Mouse (Mus musculus) stomach, embryonic 14.5 days (tissue): ENCODE measurements at regions not wholly inside any gene's neighbourhood (a gene's known extent, or its start where the extent isn't known, plus 50 kb on each side); places are given as distances from the start of the nearest gene placed in this dataset.

Experiments used
- ATAC-seq: fragments of 200-750 bp; cut with Nextera tagmentation; 2 replicates; pipeline ENCODE4 v1.8.0; 2017; ENCODE audit warnings: low read depth, moderate TSS enrichment; ENCODE audit not compliant: insufficient number of reproducible peaks, insufficient read depth, low FRiP score
- H3K27ac ChIP-seq: fragments of 300-500 bp; sonication (generic); 2 replicates; pipeline ENCODE4 v1.5.1; 2014; ENCODE audit warnings: mild to moderate bottlenecking, low read length, moderate library complexity, mixed read lengths
- H3K27me3 ChIP-seq: fragments of 300-500 bp; sonication (generic); 2 replicates; pipeline ENCODE4 v1.6.1; 2014; ENCODE audit warnings: low read length, control low read depth, mixed read lengths; ENCODE audit not compliant: control insufficient read depth, insufficient read depth
- H3K36me3 ChIP-seq: fragments of 300-500 bp; sonication (generic); 2 replicates; pipeline ENCODE4 v1.6.1; 2014; ENCODE audit warnings: mild to moderate bottlenecking, control low read depth, low read length, moderate library complexity, mixed read lengths; ENCODE audit not compliant: control insufficient read depth, insufficient read depth
- H3K4me1 ChIP-seq: fragments of 300-500 bp; sonication (generic); 2 replicates; pipeline ENCODE4 v1.6.1; 2014; ENCODE audit warnings: low read length, control low read depth, mixed read lengths; ENCODE audit not compliant: control insufficient read depth, insufficient read depth
- H3K4me2 ChIP-seq: fragments of 300-500 bp; sonication (generic); replicated peaks from 2 replicates; pipeline ENCODE4 v1.6.1; 2014; ENCODE audit warnings: low read depth, low read length, control low read depth
- H3K4me3 ChIP-seq: fragments of 300-500 bp; sonication (generic); 2 replicates; pipeline ENCODE4 v1.5.1; 2014; ENCODE audit warnings: low read depth, low read length, control low read depth
- H3K9ac ChIP-seq: fragments of 300-500 bp; sonication (generic); replicated peaks from 2 replicates; pipeline ENCODE4 v1.6.1; 2014; ENCODE audit warnings: low read depth, mild to moderate bottlenecking, control low read depth, low read length, moderate library complexity, mixed read lengths
- H3K9me3 ChIP-seq: fragments of 300-500 bp; sonication (generic); 2 replicates; pipeline ENCODE4 v1.6.1; 2016; ENCODE audit warnings: low read depth, low read length, control low read depth; ENCODE audit not compliant: control insufficient read depth
- WGBS: fragments of 180-500 bp; shearing (Covaris S2); extraction: QIAGEN DNeasy Blood & Tissue Kit; methylation state at CpG from one replicate; pipeline ENCODE4 v1.1.7; 2014; 5-methylcytosine and 5-hydroxymethylcytosine counted together

DNA sequence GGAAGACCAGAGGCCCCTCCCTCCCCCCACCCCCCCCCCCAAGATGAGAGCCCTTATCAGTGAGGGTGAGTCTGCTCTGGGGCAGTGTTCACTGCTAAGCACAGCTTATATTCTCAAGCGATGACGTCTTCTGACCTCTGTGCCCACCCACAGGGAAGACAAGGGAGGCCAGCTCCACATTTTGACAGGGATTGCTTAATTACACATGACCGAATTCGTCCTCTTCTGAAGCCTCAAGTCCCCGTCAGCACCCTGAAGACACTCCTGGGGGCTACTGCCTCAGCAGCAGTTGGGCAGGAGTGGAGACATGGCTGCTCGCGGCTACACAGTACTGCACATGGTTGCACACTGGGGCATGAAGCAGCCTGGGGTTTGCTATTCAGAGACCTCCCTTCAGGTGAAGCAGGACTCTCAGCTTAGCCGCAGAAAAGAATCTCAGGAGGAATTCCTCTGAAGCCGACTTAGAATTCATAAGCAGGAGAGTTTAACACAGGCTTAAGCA, 282.1 kb downstream of the Cdh26 start:
- Histone ChIP-seq H3K27ac (no peak overlapping the region), H3K27me3 (no peaks in the 10 kb centered on the region), H3K9ac (no peak overlapping the region), H3K4me3 (no peak overlapping the region), H3K4me2 (no peak overlapping the region), H3K9me3 (no peaks in the 10 kb centered on the region), H3K36me3 (no peaks in the 10 kb centered on the region), H3K4me1 (0 out of 2 replicates have a peak, but pooled peaks cover 9% of the 10 kb centered on the region)
- no peak for ATAC-seq
- 53% methylated on average over 9 of the region's 9 CpGs for WGBS

DNA sequence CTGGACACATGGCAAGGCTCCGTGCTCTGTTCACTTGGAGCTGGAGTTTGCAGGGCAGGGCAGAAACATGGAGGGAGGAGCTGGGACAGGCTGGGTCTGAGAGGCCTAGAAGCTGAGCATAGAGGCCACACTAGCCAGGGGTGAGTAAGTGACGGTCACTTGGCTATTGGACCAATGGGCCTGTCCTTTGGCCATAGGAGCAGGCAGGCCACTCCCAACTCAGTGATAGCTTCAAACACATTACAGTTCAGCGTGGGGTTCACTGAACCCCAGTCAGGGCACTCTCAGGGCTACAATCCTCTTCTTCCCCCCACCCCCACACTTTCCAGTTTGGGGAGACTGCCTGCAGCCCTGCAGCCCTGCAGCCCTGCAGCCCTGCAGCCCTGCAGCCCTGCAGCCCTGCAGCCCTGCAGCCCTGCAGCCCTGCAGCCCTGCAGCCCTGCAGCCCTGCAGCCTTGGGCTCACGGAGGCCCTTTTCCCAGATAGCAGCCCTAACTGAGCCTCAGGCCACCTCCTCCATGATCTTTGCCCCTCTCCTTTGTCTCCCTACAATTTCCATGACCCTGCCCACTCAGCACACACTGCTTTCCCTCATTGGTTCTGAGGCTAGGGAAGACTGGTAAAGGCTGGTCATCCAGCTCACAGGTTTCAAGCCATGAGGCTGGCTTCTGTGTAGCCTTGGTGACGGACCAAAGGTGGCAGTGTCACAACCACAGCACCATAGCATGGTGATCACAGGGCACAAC, 285.3 kb downstream of the Cdh26 start:
- WGBS: 75% methylated on average over 5 of the region's 5 CpGs
- Histone ChIP-seq H3K9ac (no peak overlapping the region), H3K27ac (no peak overlapping the region), H3K9me3 (no peaks in the 10 kb centered on the region), H3K4me2 (no peak overlapping the region), H3K4me3 (no peak overlapping the region), H3K27me3 (no peaks in the 10 kb centered on the region), H3K36me3 (no peaks in the 10 kb centered on the region), H3K4me1 (0 out of 2 replicates have a peak, but pooled peaks cover 3% of the 10 kb centered on the region)
- ATAC-seq: no peak

DNA sequence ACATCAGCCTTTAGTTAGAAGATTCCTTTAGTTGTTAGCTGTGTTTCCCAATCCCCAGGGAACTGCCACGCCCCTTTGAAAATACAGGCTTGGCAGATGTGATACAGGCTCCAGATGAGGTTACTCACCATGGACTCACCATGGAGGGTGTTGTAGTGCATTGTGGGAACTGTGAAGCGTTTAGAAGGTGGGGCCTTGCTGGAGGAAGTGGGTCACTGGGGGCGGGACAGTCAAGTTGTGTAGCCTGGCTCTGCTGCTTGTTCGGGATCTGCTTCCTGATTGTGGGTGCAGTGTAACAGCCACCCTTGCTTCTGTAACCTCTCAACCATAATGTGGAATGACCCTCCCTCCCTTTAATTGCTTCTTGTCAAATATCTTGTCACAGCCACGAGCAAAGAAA, 287.7 kb downstream of the Cdh26 start:
- H3K9me3 ChIP-seq: no peaks in the 10 kb centered on the region
- 0 out of 2 replicates have a peak, but pooled peaks cover 3% of the 10 kb centered on the region for H3K4me1 ChIP-seq
- H3K27ac ChIP-seq: no peak overlapping the region
- ATAC-seq: no peak
- no peaks in the 10 kb centered on the region for H3K36me3 ChIP-seq
- no peak overlapping the region for H3K4me2 ChIP-seq
- H3K27me3 ChIP-seq: no peaks in the 10 kb centered on the region
- H3K9ac ChIP-seq: no peak overlapping the region
- WGBS: 79% methylated on average over 5 of the region's 5 CpGs
- H3K4me3 ChIP-seq: no peak overlapping the region

DNA sequence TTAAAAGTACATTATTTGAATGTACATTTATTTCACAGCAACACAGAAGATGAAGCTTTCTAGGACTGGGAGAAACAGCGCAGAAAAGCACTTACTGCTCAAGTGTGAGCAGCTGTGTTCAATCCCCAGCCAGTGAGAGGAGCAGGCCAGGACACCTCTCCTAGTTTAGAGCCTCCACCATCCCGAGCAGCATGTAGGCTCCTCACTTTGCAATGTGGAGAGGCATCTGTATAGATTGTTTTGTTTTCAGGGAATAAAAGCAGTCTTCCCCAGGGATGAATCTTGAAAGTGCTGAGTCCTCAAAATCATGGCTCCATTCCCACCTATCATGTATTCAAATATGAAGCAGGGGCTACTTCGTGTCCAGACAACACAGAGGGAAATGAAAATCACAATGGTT, 293.1 kb downstream of the Cdh26 start:
- ATAC-seq: peak; percentile 43; the same call in 1 of the 2 replicates
- H3K27ac ChIP-seq: no peak overlapping the region
- no peaks in the 10 kb centered on the region for H3K9me3 ChIP-seq
- no peak overlapping the region for H3K4me3 ChIP-seq
- H3K36me3 ChIP-seq: no peaks in the 10 kb centered on the region
- H3K4me1 ChIP-seq: peaks cover 7% of the 10 kb centered on the region
- no peaks in the 10 kb centered on the region for H3K27me3 ChIP-seq
- H3K4me2 ChIP-seq: no peak overlapping the region
- no peak overlapping the region for H3K9ac ChIP-seq
- 25% methylated on average over 3 of the region's 3 CpGs for WGBS

DNA sequence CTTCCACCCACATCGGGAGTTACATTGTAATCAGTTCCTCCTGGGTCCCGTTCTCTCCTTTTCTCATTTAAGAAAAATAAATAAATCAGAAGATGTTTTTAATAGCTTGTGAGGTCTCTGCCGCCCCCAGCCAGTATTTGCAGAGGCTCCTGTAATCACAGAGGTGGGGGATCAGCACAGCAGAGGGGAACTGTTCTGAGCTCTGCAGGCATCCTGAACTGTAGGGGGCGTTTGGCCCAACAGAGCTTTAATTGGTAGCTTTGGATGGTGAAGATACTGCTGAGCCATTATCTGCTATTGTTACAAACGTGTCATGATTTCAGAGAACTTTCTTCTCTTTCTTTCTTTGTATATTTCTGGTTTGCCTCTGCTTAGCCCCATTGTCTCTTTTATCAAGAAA, 293.9 kb downstream of the Cdh26 start:
- H3K27me3 ChIP-seq: no peaks in the 10 kb centered on the region
- H3K4me3 ChIP-seq: no peak overlapping the region
- no peak overlapping the region for H3K27ac ChIP-seq
- ATAC-seq: no peak
- H3K36me3 ChIP-seq: no peaks in the 10 kb centered on the region
- H3K4me2 ChIP-seq: no peak overlapping the region
- WGBS: 7% methylated on average over 5 of the region's 5 CpGs
- no peak overlapping the region for H3K9ac ChIP-seq
- peaks cover 9% of the 10 kb centered on the region for H3K4me1 ChIP-seq
- no peaks in the 10 kb centered on the region for H3K9me3 ChIP-seq

DNA sequence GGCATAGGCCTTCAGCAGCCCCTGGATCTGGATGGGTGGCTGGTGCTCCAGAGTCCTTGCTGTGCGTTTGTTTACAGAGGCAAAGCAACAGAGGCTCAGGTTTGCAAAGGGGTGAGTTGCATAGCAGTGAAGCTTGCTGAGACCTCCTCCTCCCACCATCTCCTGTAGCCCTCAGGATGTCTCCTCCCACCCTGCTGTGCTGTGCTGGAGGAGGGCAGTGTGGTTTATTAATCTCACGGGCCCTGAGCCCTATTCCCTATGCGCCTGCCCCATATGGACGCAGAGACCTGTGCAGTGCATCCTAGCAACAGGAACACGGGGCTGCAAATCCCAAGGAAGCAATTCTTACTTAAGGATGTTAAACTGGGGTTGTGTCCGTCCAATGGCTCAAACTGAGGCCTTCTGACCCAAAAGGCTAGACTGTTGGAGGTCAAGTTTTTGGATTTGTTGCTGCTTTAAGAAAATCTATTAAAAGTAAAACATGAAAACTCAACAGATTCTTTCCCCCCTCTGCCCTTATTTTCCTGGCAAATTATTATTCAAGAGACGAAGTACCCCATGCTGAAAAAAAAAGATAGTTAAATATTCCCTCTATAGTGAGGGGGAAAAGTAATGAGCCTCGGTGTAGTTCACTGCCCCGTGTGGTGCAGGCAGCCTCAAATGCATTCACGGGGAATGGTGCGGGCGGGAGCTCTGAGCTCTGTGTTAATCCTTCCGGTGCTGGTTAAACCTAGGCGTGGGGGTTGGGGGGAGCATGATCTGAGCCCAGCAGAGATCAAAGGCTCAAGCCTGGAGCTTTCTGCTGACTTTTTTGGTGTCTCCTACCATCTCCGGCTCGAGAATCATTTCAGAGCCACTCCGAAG, 297.8 kb downstream of the Cdh26 start:
- H3K36me3 ChIP-seq: no peaks in the 10 kb centered on the region
- 5% methylated on average over 17 of the region's 17 CpGs for WGBS
- no peak overlapping the region for H3K27ac ChIP-seq
- H3K4me1 ChIP-seq: peaks cover 9% of the 10 kb centered on the region
- no peak overlapping the region for H3K9ac ChIP-seq
- H3K4me3 ChIP-seq: no peak overlapping the region
- H3K9me3 ChIP-seq: no peaks in the 10 kb centered on the region
- no peak for ATAC-seq
- no peak overlapping the region; the same call in 1 of the 2 replicates for H3K4me2 ChIP-seq
- no peaks in the 10 kb centered on the region for H3K27me3 ChIP-seq

DNA sequence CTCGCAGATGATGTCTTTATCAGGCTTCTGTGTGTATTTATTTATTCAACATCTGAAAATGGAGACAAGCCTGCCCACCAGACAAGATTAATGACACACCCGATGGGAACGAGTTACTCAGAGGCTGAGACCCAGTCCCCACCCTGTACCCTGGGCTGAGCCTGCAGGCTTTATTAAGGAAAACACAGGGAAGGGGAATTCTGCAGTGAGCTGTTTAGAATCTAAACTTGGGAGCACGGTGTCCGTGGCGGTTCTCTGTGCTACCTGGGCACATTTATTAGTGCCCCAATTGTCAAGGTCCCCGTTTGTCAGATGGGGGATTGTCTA, 298.4 kb downstream of the Cdh26 start:
- H3K27me3 ChIP-seq: no peaks in the 10 kb centered on the region
- WGBS: under 1% methylated on average over 7 of the region's 7 CpGs
- no peak overlapping the region for H3K27ac ChIP-seq
- no peaks in the 10 kb centered on the region for H3K9me3 ChIP-seq
- H3K4me1 ChIP-seq: peaks cover 9% of the 10 kb centered on the region
- no peak overlapping the region for H3K4me3 ChIP-seq
- H3K4me2 ChIP-seq: no peak overlapping the region; the same call in 1 of the 2 replicates
- no peak overlapping the region for H3K9ac ChIP-seq
- H3K36me3 ChIP-seq: no peaks in the 10 kb centered on the region
- no peak for ATAC-seq

DNA sequence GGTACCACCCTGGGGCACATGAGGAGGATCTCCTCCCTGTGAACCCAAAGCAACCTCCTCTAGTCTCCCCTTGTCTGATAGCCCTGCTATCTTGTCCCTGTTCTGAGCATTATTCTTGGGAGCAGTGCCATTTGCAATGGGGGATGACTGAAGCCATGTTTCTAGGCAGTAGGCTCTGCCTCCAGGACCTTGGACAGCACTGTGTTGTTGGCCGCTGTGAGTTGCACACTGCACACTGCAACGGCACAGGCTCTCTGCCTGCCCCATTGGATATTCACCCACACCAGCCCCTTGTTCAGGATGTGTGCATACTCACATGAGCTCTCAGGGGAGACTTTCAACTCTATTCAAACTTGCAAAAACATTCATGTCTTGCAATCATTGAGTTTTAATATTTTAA, 304.8 kb downstream of the Cdh26 start:
- no peak for ATAC-seq
- 2% methylated on average over 2 of the region's 2 CpGs for WGBS
- no peak overlapping the region for H3K4me2 ChIP-seq
- H3K27me3 ChIP-seq: no peaks in the 10 kb centered on the region
- no peaks in the 10 kb centered on the region for H3K4me1 ChIP-seq
- no peak overlapping the region for H3K9ac ChIP-seq
- H3K9me3 ChIP-seq: no peaks in the 10 kb centered on the region
- H3K36me3 ChIP-seq: no peaks in the 10 kb centered on the region
- no peak overlapping the region for H3K27ac ChIP-seq
- no peak overlapping the region for H3K4me3 ChIP-seq
